Mouse (Mus musculus) cerebellum, adult 2 months (tissue): ENCODE data around the gene Lrrc75b. TPM values are rescaled to one million over a fixed set of nuclear protein-coding genes. Genes with fewer than 3 reads are reported as not detected.

Source experiments
- DNase-seq, 2 experiments: peaks; one replicate each; pipeline ENCODE4 v3.0.0; 2021
- H3K27ac ChIP-seq: fragments of 200-500 bp; 2 replicates; pipeline ENCODE4 v1.5.1; 2012; ENCODE audit warnings: low read length, control low read depth, inconsistent platforms; ENCODE audit not compliant: insufficient read depth
- H3K27me3 ChIP-seq: fragments of 200-500 bp; 2 replicates; pipeline ENCODE4 v1.6.1; 2012; ENCODE audit warnings: inconsistent platforms, mild to moderate bottlenecking, low read length, moderate library complexity; ENCODE audit not compliant: control insufficient read depth, insufficient read depth
- H3K4me1 ChIP-seq: fragments of 200-500 bp; 2 replicates; pipeline ENCODE4 v1.6.1; 2011; ENCODE audit warnings: low read length; ENCODE audit not compliant: control insufficient read depth, insufficient read depth
- H3K4me3 ChIP-seq: fragments of 200-500 bp; replicated peaks from 2 replicates; pipeline ENCODE3; 2011; ENCODE audit warnings: mild to moderate bottlenecking, low read depth, low read length, control low read depth; ENCODE audit not compliant: insufficient read depth
- CTCF ChIP-seq: fragments of 200-500 bp; IDR thresholded peaks from 2 replicates; pipeline ENCODE4 v1.5.1; 2011; ENCODE audit warnings: low read depth, mild to moderate bottlenecking, control low read depth, low read length, moderate library complexity, borderline replicate concordance; ENCODE audit not compliant: insufficient read depth
- POLR2A ChIP-seq: fragments of 200-500 bp; IDR thresholded peaks from 2 replicates; pipeline ENCODE4 v1.6.1; 2011; ENCODE audit warnings: low read length, control low read depth, borderline replicate concordance; ENCODE audit not compliant: insufficient read depth
- WGBS: fragments of 180-500 bp; shearing (Covaris S2); methylation state at CpG from one replicate; pipeline ENCODE4 v1.1.7; 2018; 5-methylcytosine and 5-hydroxymethylcytosine counted together
- polyA plus RNA-seq: library from polyadenylated mRNA; depleted of rRNA; stranded (reverse); fragments of >200 nt; gene quantifications from 2 replicates; pipeline ENCODE4 v1.2.3, GENCODE M21; 2012

Lrrc75b gene
- polyA plus RNA-seq, 1 experiment, result 23.8 TPM

DNA sequence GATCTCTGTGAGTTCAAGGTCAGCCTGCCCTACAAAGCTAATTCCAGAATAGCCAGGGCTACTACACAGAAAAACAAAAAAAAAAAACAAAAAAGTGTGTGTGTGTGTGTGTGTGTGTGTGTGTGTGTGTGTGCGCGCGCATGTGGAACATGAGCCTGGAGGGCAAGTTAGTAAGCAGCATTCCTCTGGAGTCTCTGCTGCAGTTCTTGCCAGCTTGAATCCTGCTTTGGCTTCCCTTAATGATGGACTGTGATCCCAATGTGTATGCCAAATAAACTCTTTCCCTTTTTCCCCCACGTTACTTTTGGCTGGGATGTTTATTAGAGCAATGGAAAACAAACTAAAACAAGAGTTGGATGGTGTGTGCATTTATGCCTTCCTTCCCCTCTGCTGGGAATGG lies 38.5 kb downstream of the Lrrc75b start:
- TF ChIP-seq CTCF (no peak), POLR2A (no peak)
- DNase-seq, result no peak
- Histone ChIP-seq H3K27ac (no peak overlapping the region), H3K27me3 (no peaks in the 10 kb centered on the region), H3K4me3 (no peak overlapping the region), H3K4me1 (0 out of 2 replicates have a peak, but pooled peaks cover 2% of the 10 kb centered on the region)
- 79% methylated on average over 4 of the region's 4 CpGs for WGBS

DNA sequence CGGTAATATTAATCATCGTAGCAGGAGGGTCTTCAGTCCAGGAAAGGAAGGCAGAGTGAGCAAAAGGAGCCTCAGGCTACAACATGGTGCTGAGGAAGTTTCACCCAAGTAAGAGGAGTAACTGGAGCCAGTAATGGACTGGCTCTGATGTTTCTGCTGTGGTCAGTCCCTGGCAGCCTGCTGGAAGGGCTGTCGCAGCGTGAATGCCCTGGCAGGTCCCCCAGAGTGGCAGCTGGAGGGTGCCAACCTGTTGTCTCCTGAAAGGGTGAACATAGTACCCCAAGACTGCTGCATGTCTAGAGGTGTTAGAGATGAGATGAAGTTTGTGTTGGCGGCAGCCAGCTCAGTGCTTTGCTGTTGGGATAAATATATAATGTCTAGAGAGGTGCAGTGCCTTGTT lies 39.5 kb downstream of the Lrrc75b start:
- H3K4me1 ChIP-seq, result peaks cover 5% of the 10 kb centered on the region; the same call in 1 of the 2 replicates
- H3K27ac ChIP-seq, result no peak overlapping the region
- WGBS, result 69% methylated on average over 5 of the region's 5 CpGs
- TF ChIP-seq CTCF (no peak), POLR2A (no peak)
- H3K27me3 ChIP-seq, result no peaks in the 10 kb centered on the region
- no peak overlapping the region for H3K4me3 ChIP-seq
- DNase-seq, result no peak

DNA sequence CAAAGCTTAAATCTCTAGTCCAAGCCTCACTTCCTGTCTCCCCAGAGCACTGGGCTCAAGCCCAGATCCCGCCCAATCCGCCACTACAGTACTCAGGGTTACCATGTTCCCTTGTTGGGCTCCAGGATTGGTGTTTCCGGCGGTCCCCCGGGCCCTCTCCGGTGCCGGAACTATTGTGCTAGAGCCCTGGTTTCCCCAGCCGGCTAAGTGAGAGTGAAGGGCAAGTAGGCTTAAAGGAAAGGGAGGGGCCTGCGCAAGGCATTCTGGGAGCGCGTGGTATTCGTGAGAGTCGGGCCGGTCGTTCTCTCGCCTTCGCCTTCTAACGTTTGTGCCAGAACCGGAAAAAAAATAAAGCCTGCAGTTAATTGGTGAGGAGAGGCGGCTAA lies 42.4 kb downstream of the Lrrc75b start, which contains the start of gene Gucd1:
TSS of gene Gucd1 (minus strand) at position 215 of the 386 bp plus-strand sequence.
- under 1% methylated on average over 20 of the region's 20 CpGs for WGBS
- TF ChIP-seq CTCF (no peak), POLR2A (peak; percentile 75)
- H3K4me1 ChIP-seq, result peaks cover 5% of the 10 kb centered on the region; the same call in 1 of the 2 replicates
- no peaks in the 10 kb centered on the region for H3K27me3 ChIP-seq
- DNase-seq, result peak; percentile 97 to 99
- peak within 1 kb of the TSS; percentile 89 for H3K4me3 ChIP-seq
- peak within 1 kb of the TSS; percentile 91 for H3K27ac ChIP-seq

DNA sequence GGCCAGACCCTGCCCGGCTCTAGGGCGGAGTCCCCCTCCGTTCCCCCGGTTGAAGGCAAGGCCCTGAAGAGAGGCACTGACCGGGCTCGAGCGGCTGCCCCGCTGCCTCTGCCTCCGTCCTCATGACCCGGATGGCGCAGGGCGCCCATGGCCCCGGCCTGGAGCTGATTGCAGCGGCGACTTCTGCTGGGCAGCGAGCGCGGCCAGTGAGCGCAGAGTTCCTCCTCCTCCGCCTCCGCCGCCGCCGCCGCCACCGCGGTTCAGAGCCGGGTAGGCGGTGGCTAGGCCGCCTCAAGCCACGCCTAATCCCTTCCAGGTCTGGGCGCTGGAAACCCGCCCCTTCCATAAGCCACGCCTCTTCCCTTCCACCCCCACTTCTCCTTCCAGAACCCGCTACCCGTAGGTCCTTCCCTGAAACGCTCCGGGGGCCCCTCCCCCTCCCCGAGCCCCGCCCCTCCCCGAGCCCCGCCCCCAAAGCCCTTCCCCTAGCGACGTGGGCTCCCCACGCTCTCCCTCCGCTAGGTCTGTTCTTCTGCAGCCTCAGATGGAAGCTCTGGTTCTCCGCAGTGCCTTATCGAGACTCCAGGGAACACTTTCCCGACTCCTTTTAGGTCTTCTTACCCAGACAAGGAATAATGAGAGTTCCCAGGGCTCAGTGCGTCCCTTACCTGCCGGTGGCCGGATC lies 42.9 kb downstream of the Lrrc75b start, which contains the start of gene Snrpd3:
TSS of gene Snrpd3 (plus strand) at position 479 of the 685 bp plus-strand sequence.
- TF ChIP-seq POLR2A, result peak; percentile 73
- TF ChIP-seq CTCF, result no peak
- Histone ChIP-seq H3K27me3 (no peaks in the 10 kb centered on the region), H3K4me3 (peak within 1 kb of the TSS; percentile 89), H3K4me1 (peaks cover 5% of the 10 kb centered on the region; the same call in 1 of the 2 replicates), H3K27ac (peak within 1 kb of the TSS; percentile 91)
- peak; percentile 91 to 95 for DNase-seq
- WGBS, result 1% methylated on average over 44 of the region's 52 CpGs

DNA sequence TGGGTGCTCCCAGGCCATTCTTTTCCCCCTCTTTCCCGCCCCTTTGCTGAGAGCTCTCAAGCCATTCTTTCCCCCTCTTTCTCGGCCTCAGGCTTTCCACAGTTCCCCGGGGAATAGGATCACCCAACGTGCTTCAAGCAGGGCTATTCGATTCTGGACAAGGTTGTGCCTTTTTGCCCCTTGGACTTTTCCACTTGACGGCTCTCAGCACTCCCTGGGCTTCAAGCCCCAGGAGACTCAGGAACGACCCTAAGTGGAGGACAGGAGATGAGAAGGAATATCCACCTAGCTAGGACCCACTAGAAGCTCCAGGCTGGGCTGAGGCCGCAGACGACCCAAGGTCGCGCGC lies 43.4 kb downstream of the Lrrc75b start:
- Histone ChIP-seq H3K27me3 (no peaks in the 10 kb centered on the region), H3K27ac (peak overlapping the region; percentile 56), H3K4me1 (peaks cover 8% of the 10 kb centered on the region; the same call in 1 of the 2 replicates), H3K4me3 (peak overlapping the region; percentile 89)
- no peak for TF ChIP-seq CTCF
- no peak for TF ChIP-seq POLR2A
- DNase-seq, result no peak
- 1% methylated on average over 12 of the region's 12 CpGs for WGBS

DNA sequence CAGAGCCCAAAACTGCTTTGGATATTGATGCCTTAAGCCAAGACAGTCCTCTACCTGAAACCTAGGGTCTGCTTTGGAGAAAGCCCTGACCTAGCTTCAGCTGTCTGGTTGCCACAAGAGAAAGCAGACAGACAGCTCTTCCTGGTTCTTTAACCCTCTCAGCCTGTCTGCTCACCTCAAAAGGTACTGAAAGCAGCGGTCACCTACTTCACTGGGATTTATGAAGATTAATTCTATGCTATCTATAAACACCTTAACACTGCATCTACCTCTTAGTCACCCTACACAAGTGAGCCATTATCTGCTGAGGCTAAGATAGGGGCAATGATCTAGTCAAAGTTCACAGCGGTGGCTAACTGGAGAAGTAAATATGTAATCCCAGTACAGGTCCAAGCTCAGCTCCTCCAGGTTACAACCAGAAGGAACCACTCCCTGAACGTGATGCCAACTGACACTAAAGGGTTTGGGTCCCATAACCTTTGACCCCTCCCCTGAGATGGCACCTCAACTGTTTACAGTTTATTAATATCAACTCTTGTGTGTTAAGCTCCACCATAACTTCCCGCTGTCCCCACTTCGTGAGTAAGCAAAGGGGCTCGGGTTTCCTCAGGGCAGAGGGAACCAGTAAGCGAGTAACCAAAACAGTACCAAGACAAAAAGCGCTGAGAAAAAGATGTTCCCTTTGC lies 43.9 kb downstream of the Lrrc75b start:
- H3K27ac ChIP-seq, result peak overlapping the region; percentile 56
- no peaks in the 10 kb centered on the region for H3K27me3 ChIP-seq
- peaks cover 8% of the 10 kb centered on the region; the same call in 1 of the 2 replicates for H3K4me1 ChIP-seq
- 24% methylated on average over 8 of the region's 8 CpGs for WGBS
- TF ChIP-seq CTCF (no peak), POLR2A (no peak)
- DNase-seq, result peak in 1 of 2 experiments; percentile 32
- peak overlapping the region; percentile 89 for H3K4me3 ChIP-seq

DNA sequence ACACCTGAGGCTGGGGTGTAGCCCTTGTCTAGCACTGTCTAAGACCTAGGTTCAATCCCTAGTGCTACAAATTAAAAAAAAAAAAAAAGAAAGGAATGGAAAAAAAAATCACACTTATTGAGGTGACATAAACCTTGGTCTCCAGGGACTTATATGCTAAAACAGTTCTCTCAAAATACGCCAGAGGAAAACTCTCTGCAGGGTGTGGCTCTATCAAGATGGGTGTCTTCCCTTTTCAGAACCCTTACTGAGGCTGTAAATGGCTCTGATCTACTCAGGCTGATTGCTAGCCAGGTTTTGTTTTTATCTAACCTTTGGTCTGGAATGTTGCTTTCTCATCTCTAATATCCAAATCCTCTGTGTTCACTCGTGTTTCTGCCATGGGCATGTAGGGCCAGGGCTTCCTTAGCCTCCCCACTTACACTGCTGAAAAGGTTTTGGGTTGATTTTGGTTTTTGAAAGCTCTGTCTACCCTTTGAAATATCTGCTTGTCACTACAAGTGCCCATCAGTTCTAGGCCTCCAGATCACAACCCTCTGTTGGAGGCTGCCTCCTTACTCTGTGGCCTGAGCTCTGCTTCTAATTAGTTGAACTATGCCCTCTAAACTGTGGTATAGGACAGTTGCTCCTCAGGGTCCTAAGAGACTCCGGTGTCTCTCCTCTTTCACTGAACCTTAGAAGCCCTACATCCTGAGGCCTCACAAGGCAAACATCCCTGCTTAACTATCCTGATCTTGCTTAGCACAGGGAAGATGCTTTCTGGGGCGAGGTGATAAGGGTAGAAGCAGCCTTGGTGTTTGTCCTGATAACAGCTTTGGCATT lies 44.7 kb downstream of the Lrrc75b start:
- DNase-seq, result no peak
- H3K27me3 ChIP-seq, result no peaks in the 10 kb centered on the region

DNA sequence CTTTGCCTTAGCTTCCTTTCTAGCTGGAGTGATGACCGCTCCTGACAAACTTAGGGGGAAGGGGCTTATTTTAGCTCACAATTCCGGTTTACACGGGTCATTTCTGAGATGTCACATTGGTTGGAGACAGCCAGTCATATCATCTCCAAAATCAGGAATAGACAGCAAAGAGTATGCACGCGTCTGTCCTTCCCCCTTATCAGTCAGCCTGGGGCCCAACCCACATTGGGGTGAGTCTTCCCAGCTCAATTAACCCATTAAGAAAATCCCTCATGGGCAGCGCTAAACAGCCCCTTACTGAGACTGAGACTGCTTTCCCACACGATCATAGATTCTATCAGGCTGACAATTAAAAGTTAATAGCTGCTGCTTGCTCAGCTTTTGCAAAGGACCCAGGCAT lies 45.8 kb downstream of the Lrrc75b start:
- Histone ChIP-seq H3K27me3 (no peaks in the 10 kb centered on the region), H3K27ac (no peak overlapping the region), H3K4me3 (no peak overlapping the region), H3K4me1 (peaks cover 25% of the 10 kb centered on the region)
- DNase-seq, result no peak
- TF ChIP-seq POLR2A (no peak), CTCF (no peak)
- 86% methylated on average over 7 of the region's 7 CpGs for WGBS

More for the DNA sequence above, 44.7 kb downstream of the Lrrc75b start:
- no peak overlapping the region for H3K27ac ChIP-seq
- TF ChIP-seq CTCF (no peak), POLR2A (no peak)
- peaks cover 16% of the 10 kb centered on the region for H3K4me1 ChIP-seq
- WGBS, result 90% methylated on average over 4 of the region's 4 CpGs
- H3K4me3 ChIP-seq, result no peak overlapping the region
